15 mouse cellular contexts compared by ENCODE assay signal in genomic region chr9:57594174-57594509, GRCm38 (mm10). TPM values are rescaled to one million over a fixed set of nuclear protein-coding genes. Genes with fewer than 3 reads are reported as not detected.
"Had no signal": no experiment of that assay in that cellular context is flagged by ENCODE, and none has a peak within 500 bp of the region (broad histone marks: within the 10 kb centered on the region; RNA-seq: fewer than 3 reads in every experiment).

No protein-coding gene starts in this region.

- H3K27me3 ChIP-seq: limb, embryonic 13.5 days; neural tube, embryonic 15.5 days had no signal

- DNase-seq: lung, adult 18-20 months; midbrain, embryonic 14.5 days; right cerebral cortex, adult 18-20 months; right cerebral cortex, postnatal 25 days; thymus, adult 18-20 months; thymus, postnatal 14 days had no signal

- H3K4me3 ChIP-seq: layer of hippocampus, adult 2 months; limb, embryonic 13.5 days; myocyte; neural tube, embryonic 15.5 days had no signal

- H3K4me2 ChIP-seq: limb, embryonic 13.5 days; neural tube, embryonic 15.5 days had no signal

- H3K9me3 ChIP-seq: limb, embryonic 13.5 days; neural tube, embryonic 15.5 days had no signal

- H3K9ac ChIP-seq: limb, embryonic 13.5 days; liver, embryonic 14.5 days; neural tube, embryonic 15.5 days had no signal

- H3K27ac ChIP-seq: layer of hippocampus, adult 2 months; limb, embryonic 13.5 days; liver, embryonic 14.5 days; neural tube, embryonic 15.5 days; stomach, postnatal 0 days had no signal

RNA-seq across cellular contexts. Expression of gene Cplx3, which starts 11.9 kb away (rescaled TPM):
- polyA plus RNA-seq: limb, embryonic 13.5 days; liver, adult 2 months; liver, embryonic 14.5 days; lung, embryonic 16.5 days; stomach, postnatal 0 days had no signal

RNA-seq across cellular contexts. Expression of gene Lman1l, which starts 26.4 kb away (rescaled TPM):
- polyA plus RNA-seq: limb, embryonic 13.5 days; liver, adult 2 months; liver, embryonic 14.5 days; lung, embryonic 16.5 days; midbrain, embryonic 14.5 days; neural tube, embryonic 11.5 days; neural tube, embryonic 15.5 days; stomach, postnatal 0 days had no signal
